Mouse (Mus musculus) MEL (cell line): ENCODE data around the gene Fbxo7. TPM values are rescaled to one million over a fixed set of nuclear protein-coding genes. Genes with fewer than 3 reads are reported as not detected.

Experiments
- polyA plus RNA-seq, 2 experiments: library from polyadenylated mRNA; stranded (reverse) in 1 of 2; unstranded in 1 of 2; fragments of >175 nt in 1 of 2; fragments of >200 nt in 1 of 2; gene quantifications; 2 replicates each; pipeline versions ENCODE4 v1.2.1 to v1.2.4; 2012; ENCODE audit warnings: low replicate concordance in 2 of 2, low read depth in 1 of 2; ENCODE audit not compliant: insufficient read length in 2 of 2, insufficient read depth in 1 of 2, missing spikeins in 1 of 2
- total RNA-seq: library from RNA; depleted of rRNA; stranded (reverse); fragments of 300-350 nt; gene quantifications from 2 replicates; pipeline ENCODE4 v1.2.3, GENCODE M21; 2012; rRNA removed

The Fbxo7 gene
- total and polyA plus RNA-seq, 3 experiments = 24.5 to 131 (median 34.8) TPM

Other genes starting within 250 kb of the Fbxo7 start
- 70.2 and 81.5 TPM in 2 replicates for gene Pwp1, start 192.5 kb upstream of the Fbxo7 start, total RNA-seq
- gene Pwp1, start 192.5 kb upstream of the Fbxo7 start, polyA plus RNA-seq = 10 to 100 TPM; 75.8 to 94.4 TPM
- 24.8 and 26.2 TPM in 2 replicates for gene Prdm4, start 104.8 kb upstream of the Fbxo7 start, total RNA-seq
- 10 to 100 TPM; 38.5 to 43.4 TPM for gene Prdm4, start 104.8 kb upstream of the Fbxo7 start, polyA plus RNA-seq
- gene Ascl4, start 94.3 kb upstream of the Fbxo7 start, total RNA-seq = not detected in 2 replicates
- not detected for gene Ascl4, start 94.3 kb upstream of the Fbxo7 start, polyA plus RNA-seq
- 203 and 215 TPM in 2 replicates for gene Rtcb, start 64.1 kb upstream of the Fbxo7 start, total RNA-seq
- 100 to 1,000 TPM; 110 to 197 TPM for gene Rtcb, start 64.1 kb upstream of the Fbxo7 start, polyA plus RNA-seq
- gene Bpifc, start 10.1 kb upstream of the Fbxo7 start, total RNA-seq = not detected in 2 replicates
- under 1 TPM in 1 of 2 experiments, not detected in 1; 0.03 TPM for gene Bpifc, start 10.1 kb upstream of the Fbxo7 start, polyA plus RNA-seq